Mouse (Mus musculus) erythroblast, embryonic 14.5 days (primary cell): ENCODE data around the gene Hist3h2a. TPM values are rescaled to one million over a fixed set of nuclear protein-coding genes. Genes with fewer than 3 reads are reported as not detected.
A peak's percentile ranks its signal among the peaks of the same experiment; 100 is the strongest.

ENCODE experiments used
- H3K27me3 ChIP-seq: 2 replicates; pipeline ENCODE4 v1.6.1; 2012; ENCODE audit warnings: inconsistent platforms; ENCODE audit not compliant: control insufficient read depth
- H3K36me3 ChIP-seq: 2 replicates; pipeline ENCODE4 v1.6.1; 2012; ENCODE audit warnings: mild to moderate bottlenecking, inconsistent platforms; ENCODE audit not compliant: control insufficient read depth
- H3K4me1 ChIP-seq: 2 replicates; pipeline ENCODE4 v1.6.1; 2012; ENCODE audit warnings: inconsistent platforms; ENCODE audit not compliant: control insufficient read depth
- H3K4me3 ChIP-seq: replicated peaks from 2 replicates; pipeline ENCODE3; 2012; ENCODE audit warnings: moderate library complexity, mild to moderate bottlenecking, inconsistent platforms
- H3K9me3 ChIP-seq: 2 replicates; pipeline ENCODE4 v1.6.1; 2012; ENCODE audit warnings: low read length, inconsistent platforms, mixed read lengths; ENCODE audit not compliant: control insufficient read depth
- GATA1 ChIP-seq: IDR thresholded peaks from 2 replicates; pipeline ENCODE4 v1.6.1; 2012; ENCODE audit warnings: low read length, inconsistent platforms, mixed read lengths
- TAL1 ChIP-seq: IDR thresholded peaks from 3 replicates; pipeline ENCODE4 v1.6.1; 2012; ENCODE audit warnings: low read length, inconsistent platforms, mixed read lengths
- polyA plus RNA-seq: library from polyadenylated mRNA; stranded (reverse); fragments of >175 nt; gene quantifications from 2 replicates; pipeline ENCODE4 v1.2.3, GENCODE M21; 2012

The Hist3h2a gene
- polyA plus RNA-seq, 1 experiment: 9.8 TPM

- no peak for TF ChIP-seq GATA1
- TF ChIP-seq TAL1: no peak
- H3K4me3 ChIP-seq: peak overlapping the region; percentile 70
- H3K4me1 ChIP-seq: peaks cover 61% of the 10 kb centered on the region
These were observed 22.7 kb downstream of the Hist3h2a start for GRCm38 (mm10) chr11:58977150-58977549.

GRCm38 (mm10) chr11:58977607-58978026 lies 23.1 kb downstream of the Hist3h2a start:
- Histone ChIP-seq H3K9me3 (no peaks in the 10 kb centered on the region), H3K27me3 (no peaks in the 10 kb centered on the region), H3K4me1 (peaks cover 62% of the 10 kb centered on the region), H3K36me3 (peaks cover 35% of the 10 kb centered on the region), H3K4me3 (peak overlapping the region; percentile 70)
- TF ChIP-seq TAL1 (no peak), GATA1 (no peak)

More at GRCm38 (mm10) chr11:58977150-58977549, 22.7 kb downstream of the Hist3h2a start:
- H3K27me3 ChIP-seq: no peaks in the 10 kb centered on the region
- no peaks in the 10 kb centered on the region for H3K9me3 ChIP-seq
- H3K36me3 ChIP-seq: peaks cover 34% of the 10 kb centered on the region

- H3K4me3 ChIP-seq: peak within 1 kb of the TSS; percentile 70
- no peaks in the 10 kb centered on the region for H3K27me3 ChIP-seq
- H3K4me1 ChIP-seq: peaks cover 62% of the 10 kb centered on the region
- H3K9me3 ChIP-seq: no peaks in the 10 kb centered on the region
- H3K36me3 ChIP-seq: peaks cover 40% of the 10 kb centered on the region
- TF ChIP-seq TAL1 (no peak), GATA1 (no peak)
These were observed 23.7 kb downstream of the Hist3h2a start, which contains the start of gene Trim11 for GRCm38 (mm10) chr11:58978027-58978705. Trim11 (plus strand) TSS chr11:58978093.

- H3K36me3 ChIP-seq: peaks cover 43% of the 10 kb centered on the region
- peak overlapping the region; percentile 70 for H3K4me3 ChIP-seq
- H3K4me1 ChIP-seq: peaks cover 62% of the 10 kb centered on the region
- no peaks in the 10 kb centered on the region for H3K27me3 ChIP-seq
- TF ChIP-seq TAL1: no peak
- TF ChIP-seq GATA1: no peak
- H3K9me3 ChIP-seq: no peaks in the 10 kb centered on the region
These were observed 24.2 kb downstream of the Hist3h2a start for GRCm38 (mm10) chr11:58978706-58979030.

- peak overlapping the region; percentile 70 for H3K4me3 ChIP-seq
- H3K4me1 ChIP-seq: peaks cover 59% of the 10 kb centered on the region
- H3K36me3 ChIP-seq: peaks cover 48% of the 10 kb centered on the region
- no peaks in the 10 kb centered on the region for H3K27me3 ChIP-seq
- no peaks in the 10 kb centered on the region for H3K9me3 ChIP-seq
- TF ChIP-seq GATA1: no peak
- TF ChIP-seq TAL1: no peak
These were observed 24.7 kb downstream of the Hist3h2a start for GRCm38 (mm10) chr11:58979183-58979582.

- Histone ChIP-seq H3K9me3 (no peaks in the 10 kb centered on the region), H3K27me3 (no peaks in the 10 kb centered on the region), H3K4me1 (peaks cover 55% of the 10 kb centered on the region), H3K4me3 (peak overlapping the region; percentile 70), H3K36me3 (peaks cover 49% of the 10 kb centered on the region)
- TF ChIP-seq TAL1: no peak
- no peak for TF ChIP-seq GATA1
These were observed 25.2 kb downstream of the Hist3h2a start for GRCm38 (mm10) chr11:58979661-58980060.

- H3K36me3 ChIP-seq: peaks cover 56% of the 10 kb centered on the region
- H3K4me1 ChIP-seq: peaks cover 51% of the 10 kb centered on the region
- H3K9me3 ChIP-seq: no peaks in the 10 kb centered on the region
- no peak overlapping the region for H3K4me3 ChIP-seq
- H3K27me3 ChIP-seq: no peaks in the 10 kb centered on the region
- TF ChIP-seq TAL1 (no peak), GATA1 (no peak)
These were observed 26.0 kb downstream of the Hist3h2a start for GRCm38 (mm10) chr11:58980381-58980990.

GRCm38 (mm10) chr11:58981541-58982447 lies 27.3 kb downstream of the Hist3h2a start:
- H3K4me1 ChIP-seq: peaks cover 46% of the 10 kb centered on the region
- no peak overlapping the region for H3K4me3 ChIP-seq
- no peaks in the 10 kb centered on the region for H3K9me3 ChIP-seq
- TF ChIP-seq TAL1 (no peak), GATA1 (no peak)
- no peaks in the 10 kb centered on the region for H3K27me3 ChIP-seq
- peaks cover 69% of the 10 kb centered on the region for H3K36me3 ChIP-seq

- no peak overlapping the region for H3K4me3 ChIP-seq
- peaks cover 77% of the 10 kb centered on the region for H3K36me3 ChIP-seq
- H3K27me3 ChIP-seq: no peaks in the 10 kb centered on the region
- TF ChIP-seq TAL1 (no peak), GATA1 (no peak)
- H3K4me1 ChIP-seq: peaks cover 42% of the 10 kb centered on the region
- no peaks in the 10 kb centered on the region for H3K9me3 ChIP-seq
These were observed 28.1 kb downstream of the Hist3h2a start for GRCm38 (mm10) chr11:58982471-58983097.
